Mouse (Mus musculus): ENCODE data around the gene Dync1h1.
A peak's percentile ranks its signal among the peaks of the same experiment; 100 is the strongest.

The Dync1h1 gene

GRCm38 (mm10) chr12:110601241-110602218, at the start of gene Dync1h1:
Gene Dync1h1, plus strand, starts transcription at chr12:110601452.
- peak; percentile 94 for DNase-seq

DNA sequence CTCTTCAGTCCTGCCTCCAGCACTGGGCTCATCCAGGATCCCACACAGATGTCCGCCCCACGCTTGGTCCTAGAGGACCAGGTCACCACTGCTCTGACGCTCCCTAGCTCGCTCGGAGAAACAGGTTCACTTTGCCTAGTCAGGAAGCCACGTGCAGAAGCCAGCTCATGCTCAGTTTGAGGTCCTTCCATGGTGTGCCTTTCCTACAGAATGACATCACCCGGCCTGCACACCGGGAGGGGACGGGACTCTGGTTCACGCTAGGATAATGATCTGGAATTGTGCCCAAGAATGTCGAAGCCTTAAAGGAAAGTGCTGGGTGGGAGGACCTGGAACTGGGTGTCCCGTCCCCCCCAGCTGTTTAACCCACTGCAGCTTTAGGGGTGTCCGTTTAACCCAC, 49.1 kb upstream of the Dync1h1 start:
- DNase-seq, result peak; percentile 38

DNA sequence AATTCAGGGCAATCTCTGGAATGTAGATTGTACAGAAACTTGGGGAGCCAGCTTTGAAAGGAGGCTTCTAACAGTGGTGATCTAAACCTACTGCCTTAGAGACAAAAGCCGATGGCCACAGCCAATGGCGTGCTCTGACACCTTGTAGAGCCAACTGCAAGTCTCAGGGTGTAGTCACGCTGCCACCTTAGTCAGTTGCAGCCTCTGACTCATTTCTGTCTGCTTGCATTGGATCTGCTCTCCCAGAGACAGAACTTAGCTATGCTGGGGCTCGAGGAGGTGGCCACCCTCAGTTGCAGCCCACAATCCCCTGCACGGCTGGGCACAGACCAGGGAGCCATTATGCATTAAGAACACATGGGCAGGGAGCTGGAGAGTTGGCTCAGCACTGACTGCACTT, 47.9 kb upstream of the Dync1h1 start:
- peak; percentile 51 for DNase-seq

DNA sequence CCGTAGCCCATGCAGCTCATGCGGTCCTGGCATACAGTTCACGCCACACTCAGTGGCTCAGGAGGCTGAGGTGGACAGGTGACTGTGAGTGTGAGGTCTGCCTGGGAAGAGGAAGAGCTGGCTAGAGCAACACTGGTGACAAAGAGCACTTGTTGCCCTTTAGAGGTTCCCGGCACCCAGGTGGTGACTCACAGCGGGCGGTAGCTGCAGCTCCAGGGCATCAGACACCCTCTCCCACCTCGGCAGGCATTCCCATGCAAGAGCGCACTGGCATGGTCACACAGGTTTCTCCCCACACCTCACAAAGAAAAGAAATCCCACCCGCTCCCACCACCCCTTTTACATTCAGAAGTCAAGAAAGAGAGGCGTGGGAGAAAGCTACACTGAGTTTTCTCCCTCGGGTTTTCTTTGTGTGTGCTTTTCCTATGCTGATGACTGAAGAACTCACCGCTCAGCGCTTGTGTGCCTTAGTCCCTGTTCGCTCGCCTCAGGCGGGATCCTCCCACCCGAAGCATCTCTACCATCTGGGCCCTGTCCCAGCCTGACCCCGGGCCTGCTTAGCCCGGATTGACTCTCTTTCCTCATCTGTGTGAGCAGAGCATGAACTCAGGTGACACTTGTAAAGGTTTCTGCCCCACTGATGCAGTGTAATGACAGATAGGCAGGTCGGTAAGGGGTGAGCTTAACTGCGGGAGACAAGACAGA, 45.6 kb upstream of the Dync1h1 start:
- DNase-seq, result peak; percentile 39

- no peak for DNase-seq
These were observed 44.2 kb upstream of the Dync1h1 start for GRCm38 (mm10) chr12:110556861-110557628.

- DNase-seq, result peak; percentile 59
These were observed 43.1 kb upstream of the Dync1h1 start for GRCm38 (mm10) chr12:110558175-110558574.

GRCm38 (mm10) chr12:110563383-110563782, 37.9 kb upstream of the Dync1h1 start:
- no peak for DNase-seq

DNA sequence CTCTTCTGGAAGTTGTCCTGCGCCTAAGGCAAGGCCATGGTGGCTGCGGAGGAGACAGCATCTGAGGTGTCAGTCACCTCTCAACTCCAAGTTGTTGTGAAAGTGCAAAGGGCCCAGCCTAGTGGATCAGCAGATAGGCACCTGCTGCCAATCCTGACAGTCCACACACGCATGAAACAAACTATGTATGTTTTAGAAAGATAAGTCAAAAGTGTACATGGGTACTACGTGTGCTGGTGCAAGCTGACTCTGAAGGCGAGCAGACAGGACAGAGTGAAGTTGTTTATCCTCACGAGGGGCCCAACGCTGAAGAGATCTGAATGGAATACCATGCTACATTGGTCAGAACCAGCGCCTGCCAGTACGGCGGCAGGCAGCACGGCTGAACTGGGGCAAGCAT, 36.4 kb upstream of the Dync1h1 start:
- no peak for DNase-seq

- DNase-seq, result peak; percentile 42
These were observed 34.9 kb upstream of the Dync1h1 start for GRCm38 (mm10) chr12:110566366-110566765.

- no peak for DNase-seq
These were observed 30.2 kb upstream of the Dync1h1 start for GRCm38 (mm10) chr12:110571050-110571449.

- no peak for DNase-seq
These were observed 28.9 kb upstream of the Dync1h1 start for GRCm38 (mm10) chr12:110572351-110572750.

DNA sequence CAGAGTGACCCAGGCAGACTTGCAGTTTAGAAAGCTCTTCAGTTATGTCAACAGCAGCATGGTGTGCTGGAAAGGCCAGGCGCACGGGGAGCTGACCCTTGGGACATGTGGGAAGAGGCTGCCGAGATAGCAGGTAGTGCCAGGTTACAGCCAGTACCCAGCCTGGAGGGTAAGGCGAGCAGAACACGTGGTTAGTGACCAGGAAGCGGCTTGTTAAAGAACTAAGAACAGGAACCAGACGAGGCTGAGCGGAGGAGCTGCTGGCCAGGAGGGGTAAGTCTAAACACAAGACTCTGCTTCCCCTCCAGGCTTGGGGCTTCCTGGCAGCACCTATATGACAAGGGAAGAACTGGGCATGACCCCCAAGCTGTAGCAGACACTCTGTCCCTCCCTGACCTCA, 27.6 kb upstream of the Dync1h1 start:
- no peak for DNase-seq

DNA sequence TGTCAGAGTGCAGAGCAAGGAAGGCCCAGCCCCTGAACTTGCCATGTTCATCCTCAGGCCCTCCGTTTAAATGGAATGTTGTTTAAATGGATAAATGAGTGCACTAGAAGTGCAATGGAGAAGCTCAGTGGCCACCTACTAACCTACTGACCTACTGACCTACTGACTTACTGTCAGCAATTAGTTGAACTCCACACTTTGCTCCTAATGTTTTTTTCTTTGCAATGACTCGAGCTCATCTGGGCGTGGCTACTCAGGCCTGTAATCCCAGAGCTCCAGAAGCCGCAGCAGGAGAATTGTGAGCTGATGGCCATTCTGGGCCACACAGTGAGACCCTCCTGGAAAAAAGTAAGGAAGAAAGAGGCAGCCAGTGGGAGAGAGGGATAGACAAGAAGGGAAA, 25.3 kb upstream of the Dync1h1 start:
- no peak for DNase-seq

- DNase-seq, result no peak
These were observed 22.9 kb upstream of the Dync1h1 start for GRCm38 (mm10) chr12:110578333-110578732.

DNA sequence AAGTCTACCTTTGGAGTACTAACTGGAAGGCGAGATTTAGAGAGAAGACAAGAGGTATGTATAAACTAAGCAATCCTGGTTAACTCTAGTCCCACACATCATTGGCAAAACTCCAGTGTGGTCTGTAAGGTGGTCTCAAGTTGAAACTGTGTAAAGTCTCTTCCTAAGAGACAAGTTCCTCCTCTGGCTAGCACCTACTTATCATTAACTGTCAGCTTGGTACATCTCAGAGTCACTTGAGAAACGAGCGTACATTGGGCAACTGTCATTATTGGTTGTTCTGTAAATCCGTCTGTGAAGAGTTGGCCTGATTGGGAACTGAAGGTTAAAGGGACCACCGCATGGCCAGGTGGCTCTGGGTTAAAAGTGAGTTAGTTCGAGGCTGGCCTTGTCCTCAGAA, 12.6 kb upstream of the Dync1h1 start:
- DNase-seq, result no peak

GRCm38 (mm10) chr12:110590804-110591259, 10.4 kb upstream of the Dync1h1 start:
- no peak for DNase-seq

- peak; percentile 100 for DNase-seq
These were observed 9.9 kb upstream of the Dync1h1 start for GRCm38 (mm10) chr12:110591260-110591883.

- peak; percentile 54 for DNase-seq
These were observed 2.7 kb upstream of the Dync1h1 start for GRCm38 (mm10) chr12:110598527-110598926.

GRCm38 (mm10) chr12:110599791-110600190, 1.5 kb upstream of the Dync1h1 start:
- DNase-seq, result peak; percentile 52

DNA sequence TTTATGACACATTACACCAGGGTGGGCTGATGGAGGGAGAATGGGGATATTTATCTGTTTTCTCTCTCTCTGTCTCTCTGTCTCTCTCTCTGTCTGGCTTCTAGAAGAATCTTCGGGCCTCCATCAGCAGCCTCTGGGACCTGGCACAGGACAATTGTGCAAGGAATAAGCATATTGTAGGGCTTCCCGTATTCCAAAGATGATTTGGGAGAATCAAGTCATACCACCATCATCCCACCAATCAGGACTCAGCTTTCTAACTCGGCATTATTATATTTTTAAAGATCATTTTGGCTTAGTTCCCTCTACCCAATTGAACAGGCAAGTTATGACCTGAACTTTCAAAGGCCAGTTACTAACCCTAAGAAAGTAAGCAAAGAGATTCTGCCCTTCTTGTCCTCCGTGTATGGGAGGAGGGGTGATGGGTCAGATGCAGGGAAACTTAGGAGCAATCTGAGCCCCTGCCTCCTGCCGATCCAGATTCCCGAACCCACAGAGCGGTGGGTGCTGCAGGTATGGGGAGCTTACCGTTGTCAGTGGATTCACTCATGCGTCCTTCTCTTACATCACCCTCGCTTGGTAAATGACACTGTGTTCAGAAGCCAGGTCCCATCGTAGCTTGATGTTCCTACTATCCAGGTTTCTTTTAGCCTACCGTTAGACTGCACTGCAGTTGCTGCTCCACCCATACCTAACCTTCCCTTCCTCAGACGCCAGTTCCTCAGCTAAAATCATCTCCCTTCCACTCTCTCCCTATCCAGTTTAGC, 844 bp upstream of the Dync1h1 start:
- peak; percentile 30 for DNase-seq

DNA sequence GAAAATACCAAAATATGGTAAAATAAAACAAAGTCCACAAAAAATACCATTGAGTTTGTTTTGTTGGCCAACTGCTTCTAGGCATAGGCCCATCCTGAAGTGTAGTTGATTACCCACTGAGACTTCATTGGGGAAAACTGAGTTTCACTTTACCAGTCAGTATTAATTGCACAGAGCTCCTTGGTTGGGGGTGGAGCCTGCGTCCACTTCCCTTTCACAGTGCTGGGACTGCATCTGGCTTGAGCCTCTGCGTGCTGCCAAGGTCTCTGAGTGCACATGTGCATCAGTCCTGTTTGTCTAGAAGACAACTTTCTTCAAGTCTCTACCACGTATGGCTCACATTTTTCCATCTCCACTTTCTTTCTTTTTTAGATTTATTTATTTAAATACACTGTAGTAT, 4.9 kb downstream of the Dync1h1 start:
- no peak for DNase-seq

DNA sequence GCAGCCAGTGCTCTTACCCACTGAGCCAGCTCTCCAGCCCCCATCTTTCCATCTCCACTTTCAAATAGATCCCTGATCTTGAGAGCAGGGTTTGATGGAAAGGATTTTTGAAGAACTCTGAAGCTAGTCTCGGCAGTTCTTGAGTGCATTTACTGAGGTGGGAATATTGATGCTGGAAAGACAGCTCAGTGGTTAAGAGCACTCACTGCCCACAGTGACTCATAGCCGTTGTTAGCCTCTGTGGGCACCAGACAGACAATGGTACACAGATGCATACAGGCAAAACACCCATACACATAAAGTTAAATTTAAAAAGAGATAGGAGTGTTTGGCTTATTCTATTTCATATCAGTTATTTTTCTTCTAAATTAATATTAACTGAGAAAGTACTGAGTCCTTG, 5.4 kb downstream of the Dync1h1 start:
- DNase-seq, result no peak

Data from right cerebral cortex, adult 18-20 months (tissue).